Mouse (Mus musculus): Measurements from ENCODE around the gene Elp5. TPM values are rescaled to one million over a fixed set of nuclear protein-coding genes. Genes with fewer than 3 reads are reported as not detected.
A peak's percentile ranks its signal among the peaks of the same experiment; 100 is the strongest.

Gene Elp5
- polyA plus RNA-seq, 1 experiment from 2014 or later = 159 TPM

GRCm38 (mm10) chr11:69980196-69981140 lies 1.8 kb downstream of the Elp5 start:
- under 1% methylated on average over 39 of the region's 60 CpGs for WGBS
- Histone ChIP-seq H3K9me3 (no peaks in the 10 kb centered on the region), H3K4me3 (peak overlapping the region; percentile 99), H3K4me1 (peaks cover 38% of the 10 kb centered on the region), H3K27ac (peak overlapping the region; percentile 99), H3K27me3 (ENCODE audit: poor library complexity, severe bottlenecking) (no peaks in the 10 kb centered on the region), H3K36me3 (replicated peaks) (peaks cover 66% of the 10 kb centered on the region)
- DNase-seq (ENCODE audit: extremely low spot score, low spot score) = peak; percentile 99

GRCm38 (mm10) chr11:69979827-69980195 lies 2.5 kb downstream of the Elp5 start:
- H3K4me3 ChIP-seq = peak overlapping the region; percentile 99
- WGBS = 5% methylated on average over 16 of the region's 16 CpGs

GRCm38 (mm10) chr11:69976271-69976670 lies 6.0 kb downstream of the Elp5 start:
- H3K36me3 ChIP-seq (replicated peaks) = peaks cover 79% of the 10 kb centered on the region
- H3K4me1 ChIP-seq = peaks cover 14% of the 10 kb centered on the region
- WGBS = 84% methylated on average over 4 of the region's 4 CpGs
- H3K27ac ChIP-seq = no peak overlapping the region
- H3K27me3 ChIP-seq (ENCODE audit: poor library complexity, severe bottlenecking) = no peaks in the 10 kb centered on the region
- no peak for DNase-seq (ENCODE audit: extremely low spot score, low spot score)
- no peak overlapping the region for H3K4me3 ChIP-seq
- no peaks in the 10 kb centered on the region for H3K9me3 ChIP-seq

More at GRCm38 (mm10) chr11:69979827-69980195, 2.5 kb downstream of the Elp5 start:
- H3K4me1 ChIP-seq = peaks cover 38% of the 10 kb centered on the region
- no peak for DNase-seq (ENCODE audit: extremely low spot score, low spot score)
- no peaks in the 10 kb centered on the region for H3K9me3 ChIP-seq
- H3K27ac ChIP-seq = peak overlapping the region; percentile 99
- peaks cover 66% of the 10 kb centered on the region for H3K36me3 ChIP-seq (replicated peaks)
- no peaks in the 10 kb centered on the region for H3K27me3 ChIP-seq (ENCODE audit: poor library complexity, severe bottlenecking)

GRCm38 (mm10) chr11:69974907-69975306 lies 7.4 kb downstream of the Elp5 start:
- no peak for DNase-seq (ENCODE audit: extremely low spot score, low spot score)
- WGBS = 93% methylated on average over 2 of the region's 2 CpGs
- H3K9me3 ChIP-seq = no peaks in the 10 kb centered on the region

GRCm38 (mm10) chr11:69970775-69971174 lies 11.5 kb downstream of the Elp5 start:
- no peak overlapping the region for H3K4me3 ChIP-seq
- DNase-seq (ENCODE audit: extremely low spot score, low spot score) = no peak
- 95% methylated on average over 3 of the region's 3 CpGs for WGBS
- H3K4me1 ChIP-seq = peaks cover 12% of the 10 kb centered on the region
- H3K9me3 ChIP-seq = no peaks in the 10 kb centered on the region
- no peak overlapping the region for H3K27ac ChIP-seq
- H3K36me3 ChIP-seq (replicated peaks) = peaks cover 81% of the 10 kb centered on the region
- peaks cover 27% of the 10 kb centered on the region for H3K27me3 ChIP-seq (ENCODE audit: poor library complexity, severe bottlenecking)

More at GRCm38 (mm10) chr11:69974907-69975306, 7.4 kb downstream of the Elp5 start:
- peaks cover 87% of the 10 kb centered on the region for H3K36me3 ChIP-seq (replicated peaks)
- H3K27ac ChIP-seq = no peak overlapping the region
- no peaks in the 10 kb centered on the region for H3K27me3 ChIP-seq (ENCODE audit: poor library complexity, severe bottlenecking)
- peaks cover 12% of the 10 kb centered on the region for H3K4me1 ChIP-seq
- H3K4me3 ChIP-seq = no peak overlapping the region

GRCm38 (mm10) chr11:69970222-69970621 lies 12.1 kb downstream of the Elp5 start:
- H3K4me3 ChIP-seq = no peak overlapping the region
- 89% methylated on average over 6 of the region's 6 CpGs for WGBS
- DNase-seq (ENCODE audit: extremely low spot score, low spot score) = no peak
- peaks cover 32% of the 10 kb centered on the region for H3K27me3 ChIP-seq (ENCODE audit: poor library complexity, severe bottlenecking)
- no peaks in the 10 kb centered on the region for H3K9me3 ChIP-seq
- H3K4me1 ChIP-seq = peaks cover 16% of the 10 kb centered on the region
- H3K36me3 ChIP-seq (replicated peaks) = peaks cover 75% of the 10 kb centered on the region
- no peak overlapping the region for H3K27ac ChIP-seq

- Histone ChIP-seq H3K4me3 (no peak overlapping the region), H3K4me1 (peaks cover 21% of the 10 kb centered on the region), H3K9me3 (no peaks in the 10 kb centered on the region), H3K36me3 (replicated peaks) (peaks cover 61% of the 10 kb centered on the region), H3K27me3 (ENCODE audit: poor library complexity, severe bottlenecking) (peaks cover 47% of the 10 kb centered on the region), H3K27ac (no peak overlapping the region)
- WGBS = 93% methylated on average over 4 of the region's 4 CpGs
- DNase-seq (ENCODE audit: extremely low spot score, low spot score) = no peak
Measured at GRCm38 (mm10) chr11:69968793-69969192, 13.5 kb downstream of the Elp5 start.

GRCm38 (mm10) chr11:69966860-69967517 lies 15.3 kb downstream of the Elp5 start:
- peak overlapping the region; percentile 74 for H3K27ac ChIP-seq
- DNase-seq (ENCODE audit: extremely low spot score, low spot score) = no peak
- peak overlapping the region; percentile 48 for H3K4me3 ChIP-seq
- no peaks in the 10 kb centered on the region for H3K9me3 ChIP-seq
- H3K36me3 ChIP-seq (replicated peaks) = peaks cover 43% of the 10 kb centered on the region
- H3K4me1 ChIP-seq = peaks cover 21% of the 10 kb centered on the region
- H3K27me3 ChIP-seq (ENCODE audit: poor library complexity, severe bottlenecking) = peaks cover 65% of the 10 kb centered on the region
- 42% methylated on average over 17 of the region's 17 CpGs for WGBS

GRCm38 (mm10) chr11:69966006-69966859 lies 16.1 kb downstream of the Elp5 start:
- peak; percentile 32 for DNase-seq (ENCODE audit: extremely low spot score, low spot score)
- H3K27ac ChIP-seq = peak overlapping the region; percentile 74
- peaks cover 72% of the 10 kb centered on the region for H3K27me3 ChIP-seq (ENCODE audit: poor library complexity, severe bottlenecking)
- peaks cover 21% of the 10 kb centered on the region for H3K4me1 ChIP-seq
- H3K4me3 ChIP-seq = peak overlapping the region; percentile 48
- H3K36me3 ChIP-seq (replicated peaks) = peaks cover 35% of the 10 kb centered on the region
- no peaks in the 10 kb centered on the region for H3K9me3 ChIP-seq
- WGBS = 2% methylated on average over 59 of the region's 59 CpGs

- Histone ChIP-seq H3K4me1 (peaks cover 21% of the 10 kb centered on the region), H3K36me3 (replicated peaks) (peaks cover 31% of the 10 kb centered on the region), H3K4me3 (peak overlapping the region; percentile 48), H3K9me3 (no peaks in the 10 kb centered on the region), H3K27me3 (ENCODE audit: poor library complexity, severe bottlenecking) (peaks cover 80% of the 10 kb centered on the region), H3K27ac (peak overlapping the region; percentile 74; the same call in 1 of the 2 replicates)
- WGBS = 2% methylated on average over 49 of the region's 49 CpGs
- no peak for DNase-seq (ENCODE audit: extremely low spot score, low spot score)
Measured at GRCm38 (mm10) chr11:69965271-69966005, 16.9 kb downstream of the Elp5 start.

GRCm38 (mm10) chr11:69964650-69965270 lies 17.6 kb downstream of the Elp5 start, which contains the start of gene Cldn7:
Gene Cldn7, plus strand, starts transcription at chr11:69964779.
- Histone ChIP-seq H3K36me3 (replicated peaks) (peaks cover 24% of the 10 kb centered on the region), H3K4me1 (peaks cover 21% of the 10 kb centered on the region), H3K27ac (no peak within 1 kb of the TSS), H3K4me3 (peak within 1 kb of the TSS; percentile 48), H3K9me3 (no peaks in the 10 kb centered on the region), H3K27me3 (ENCODE audit: poor library complexity, severe bottlenecking) (peaks cover 80% of the 10 kb centered on the region)
- 8% methylated on average over 24 of the region's 24 CpGs for WGBS
- no peak for DNase-seq (ENCODE audit: extremely low spot score, low spot score)

Data from forebrain, embryonic 10.5 days (tissue).